Mouse (Mus musculus) hindbrain, embryonic 13.5 days (tissue): ENCODE results near the gene Gm10945. TPM values are rescaled to one million over a fixed set of nuclear protein-coding genes. Genes with fewer than 3 reads are reported as not detected.

Source experiments
- polyA plus RNA-seq: library from polyadenylated mRNA; unstranded; fragments of >200 nt; fragmentation: Nextera tagmentation; extraction: Ambion mirVana; gene quantifications from 2 replicates; pipeline ENCODE4 v1.2.1, GENCODE M21; 2015

Gene Gm10945
- polyA plus RNA-seq, 1 experiment from 2014 or later = not detected

Other genes with a start within 250 kb of the Gm10945 start
- 1.2 TPM in 2 replicates for gene Oprm1, start 3.3 kb downstream of the Gm10945 start, polyA plus RNA-seq